Mouse (Mus musculus): ENCODE measurements at regions not wholly inside any gene's neighbourhood (a gene's known extent, or its start where the extent isn't known, plus 50 kb on each side); places are given as distances from the start of the nearest gene placed in this dataset.
A peak's percentile ranks its signal among the peaks of the same experiment; 100 is the strongest.
"Not testable (repeated sequence)": the region's sequence is repeated elsewhere in the genome, so short reads cannot be mapped to it uniquely, and the experiment has no call there.

DNA sequence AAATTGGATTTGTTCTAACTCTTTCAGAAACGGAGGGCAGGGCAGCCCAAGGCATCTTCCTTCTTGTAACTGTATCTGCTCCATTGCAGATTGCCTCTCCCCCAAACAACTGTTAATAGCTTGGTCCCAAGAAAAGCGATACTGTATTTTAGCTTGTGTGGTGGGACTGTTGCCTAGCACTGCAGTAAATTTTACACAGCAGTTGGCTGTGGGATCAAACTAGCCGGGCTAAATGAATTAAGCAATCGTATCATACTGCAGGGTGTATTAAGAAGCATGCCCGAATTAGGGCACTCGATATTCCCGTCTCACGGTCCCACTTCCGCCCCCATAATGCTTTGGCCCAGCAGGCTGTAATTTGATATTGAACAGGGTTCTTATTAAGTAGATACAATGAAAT is 210.2 kb upstream of the 1700056E22Rik start:
- DNase-seq (ENCODE audit: low spot score in 2 of 2): no peak

DNA sequence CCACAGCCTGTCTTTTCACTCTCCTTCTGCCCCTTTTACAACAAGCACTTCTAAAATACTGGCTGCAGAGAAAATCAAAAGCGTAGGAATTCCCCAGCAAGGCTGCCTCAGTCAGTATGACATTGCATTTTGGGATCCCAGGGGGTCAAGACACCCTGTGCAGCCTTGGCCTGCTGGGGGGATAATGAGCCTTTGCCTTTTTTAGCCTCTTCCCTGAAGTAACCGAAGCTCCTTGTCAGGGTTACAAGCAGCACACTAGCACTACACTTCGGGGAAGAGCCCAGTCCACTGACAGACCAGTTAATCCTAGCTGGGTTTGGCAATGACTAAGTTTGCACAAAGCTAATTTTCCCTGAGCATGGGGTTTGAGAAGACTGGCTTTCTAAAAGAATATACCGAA is 207.7 kb upstream of the 1700056E22Rik start:
- DNase-seq (ENCODE audit: low spot score in 2 of 2): no peak

DNA sequence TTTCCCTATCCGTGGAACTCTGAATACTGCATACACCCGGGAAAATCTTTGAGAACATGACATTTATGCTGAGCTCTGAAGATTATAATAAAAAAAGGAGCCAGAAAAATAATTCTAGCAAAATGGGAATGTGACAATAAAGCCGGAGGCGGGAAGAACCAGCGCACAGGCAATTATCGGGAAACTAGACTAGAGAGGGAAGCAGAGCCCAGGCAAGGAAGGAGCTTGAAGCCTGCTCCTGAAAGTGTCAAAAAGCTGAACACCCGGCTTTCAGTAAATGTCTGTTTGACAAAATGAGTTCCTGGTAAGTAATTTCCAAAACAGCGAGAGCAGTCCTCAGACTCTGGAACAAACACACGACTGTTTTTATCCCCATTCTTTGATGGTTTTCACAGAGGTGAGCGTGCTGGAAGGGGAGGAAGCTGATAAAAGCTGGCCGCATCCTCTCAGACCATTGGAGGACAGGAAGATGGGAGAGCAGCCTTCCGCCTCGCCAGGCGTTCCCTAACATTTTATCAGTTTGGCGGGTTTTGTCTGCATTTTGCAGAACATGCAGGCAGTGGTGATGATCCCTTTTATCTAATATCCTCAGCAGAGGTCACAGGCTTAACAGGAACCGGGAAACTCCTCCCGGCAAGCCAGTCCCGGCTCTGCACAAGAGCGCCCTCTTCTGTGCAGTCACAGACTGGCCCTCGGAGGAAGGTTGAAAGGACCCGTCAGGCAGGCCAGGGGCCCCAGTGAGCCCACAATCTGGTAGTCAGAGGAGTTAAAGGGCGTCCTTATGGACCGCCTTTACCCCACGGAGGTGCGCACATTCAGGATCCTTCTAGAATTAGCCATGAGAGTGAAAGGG is 201.3 kb upstream of the 1700056E22Rik start:
- peak; percentile 79 to 81 for DNase-seq (ENCODE audit: low spot score in 2 of 2)

DNA sequence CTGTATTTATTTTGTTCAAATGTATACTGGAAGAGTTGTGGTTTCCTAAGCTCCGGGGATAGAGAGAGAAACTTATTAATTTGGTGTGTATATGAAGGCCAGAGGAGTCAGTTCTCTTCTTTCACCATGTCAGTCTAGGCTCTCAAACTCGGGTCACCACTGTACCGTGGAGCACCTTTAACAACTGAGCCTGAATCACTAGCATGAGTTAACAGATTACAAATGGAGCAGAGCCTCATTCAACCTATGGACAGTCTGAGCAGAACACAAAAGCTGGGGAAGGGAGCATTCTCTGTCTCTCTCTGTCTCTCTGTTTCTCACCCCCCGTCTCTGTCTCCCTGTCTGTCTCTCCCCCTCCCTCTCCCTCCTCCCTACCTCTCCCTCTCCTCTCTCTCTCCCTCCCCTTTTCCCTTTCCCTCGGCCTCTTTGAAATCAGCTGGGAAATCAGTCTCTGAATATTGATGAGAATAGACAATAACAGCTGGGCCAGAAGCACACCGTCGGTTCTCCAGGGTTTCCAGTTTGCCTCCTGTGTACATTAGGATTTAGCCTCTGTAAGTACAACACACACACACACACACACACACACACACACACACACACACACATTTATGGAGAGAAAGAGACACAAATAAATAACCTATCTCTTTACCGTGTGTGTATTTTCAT is 200.4 kb upstream of the 1700056E22Rik start:
- no peak for DNase-seq (ENCODE audit: low spot score in 2 of 2)

DNA sequence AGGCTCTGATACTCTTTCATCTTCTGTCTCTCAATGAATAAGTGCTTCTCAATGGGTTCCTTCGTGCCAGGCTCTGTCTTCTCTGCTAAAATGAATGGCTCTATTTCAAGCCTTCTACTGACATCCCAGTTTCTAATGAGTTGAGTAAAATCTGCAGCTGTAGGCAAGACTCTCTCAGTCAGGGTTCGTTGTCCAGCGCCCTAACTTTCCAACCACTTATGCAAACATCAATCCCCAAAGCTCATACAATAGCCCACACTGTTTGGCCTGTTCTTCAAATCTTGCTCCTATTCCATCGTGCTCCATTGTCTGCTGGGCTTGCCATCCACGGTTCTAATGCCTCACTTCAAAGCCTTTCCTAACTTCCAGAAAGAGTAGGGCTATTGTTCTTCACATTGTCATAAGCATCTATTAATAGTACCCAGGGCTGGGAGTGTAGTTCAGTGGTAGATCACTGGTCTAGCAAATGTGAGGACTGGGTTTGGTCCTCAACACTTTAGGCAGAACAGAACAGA is 199.7 kb upstream of the 1700056E22Rik start:
- DNase-seq (ENCODE audit: low spot score in 2 of 2): no peak

DNA sequence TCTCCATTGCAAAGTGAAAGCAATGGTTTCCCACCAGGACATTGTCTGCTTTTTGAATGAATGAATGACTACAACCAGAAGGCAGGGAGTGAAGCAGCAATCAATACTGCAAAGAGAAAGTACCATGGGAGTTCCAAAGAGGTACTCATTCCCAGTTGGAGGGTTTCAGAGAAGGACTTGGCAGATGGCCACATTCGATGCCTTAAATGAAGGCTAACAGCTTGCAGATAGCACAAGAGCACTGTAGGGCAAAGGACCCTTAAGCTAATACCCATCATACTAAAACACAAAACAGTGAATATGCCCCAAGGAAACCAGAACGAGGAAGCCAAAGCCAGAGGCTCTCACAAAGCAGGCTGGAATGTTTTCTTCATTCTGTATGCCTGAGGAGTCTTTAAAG is 188.2 kb upstream of the 1700056E22Rik start:
- DNase-seq (ENCODE audit: low spot score in 2 of 2): no peak

DNA sequence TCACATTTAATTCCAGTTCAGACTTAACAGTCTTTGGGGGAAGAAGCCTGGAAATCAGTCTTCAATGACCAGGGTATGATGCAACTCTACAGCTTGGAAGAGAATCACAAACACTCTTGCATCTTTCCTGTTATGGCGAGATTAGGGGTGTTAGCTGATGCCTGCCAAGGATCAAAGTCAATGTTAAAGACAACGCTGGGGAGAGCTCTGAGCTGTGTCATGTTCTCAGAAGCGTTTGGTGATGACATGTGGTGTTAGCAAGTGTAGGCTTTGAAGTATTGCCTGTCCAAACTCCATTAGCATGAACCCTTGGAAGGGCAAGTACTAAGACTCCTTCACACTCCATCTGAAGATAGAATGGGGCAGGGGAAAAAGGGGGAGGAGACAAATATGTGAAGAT is 187.7 kb upstream of the 1700056E22Rik start:
- no peak for DNase-seq (ENCODE audit: low spot score in 2 of 2)

DNA sequence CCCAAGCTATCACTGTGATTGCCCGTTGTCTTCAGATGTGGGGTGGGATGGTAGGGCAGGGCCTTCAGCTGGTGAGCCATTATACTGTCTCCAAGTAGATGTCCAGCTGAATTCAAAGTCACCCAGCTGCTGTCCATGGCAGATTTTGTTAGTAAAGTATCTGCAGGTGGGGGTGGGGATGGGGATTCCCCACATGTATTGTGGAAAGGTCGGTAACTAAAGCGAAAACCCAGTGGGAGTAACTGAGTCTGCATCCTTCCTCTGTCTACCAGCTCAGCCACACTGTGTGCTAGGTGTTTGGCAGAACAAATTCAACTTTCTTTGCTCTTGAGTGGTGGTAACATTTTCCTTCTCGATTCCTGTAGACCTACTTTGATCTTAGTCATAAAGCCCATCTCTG is 163.2 kb upstream of the 1700056E22Rik start:
- DNase-seq (ENCODE audit: low spot score in 2 of 2): no peak

DNA sequence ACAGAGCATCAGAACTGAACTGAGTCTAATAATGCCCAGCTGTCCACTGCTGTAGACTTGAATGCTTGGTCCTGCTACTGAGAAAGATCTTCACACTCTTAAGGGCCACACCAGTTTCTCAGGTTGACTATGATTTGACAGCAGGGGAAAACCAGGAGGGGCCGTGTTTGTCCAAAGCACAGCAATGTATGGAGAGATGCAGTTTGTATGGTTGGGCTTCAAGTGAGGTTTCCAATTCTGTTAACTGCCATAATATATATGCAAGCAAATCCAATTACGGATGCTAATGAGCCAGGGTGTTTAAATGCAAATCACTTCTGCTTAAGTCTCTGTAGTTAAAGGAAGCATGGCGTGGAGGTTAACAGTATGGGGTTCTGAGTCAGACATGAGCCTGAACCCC is 157.2 kb upstream of the 1700056E22Rik start:
- no peak for DNase-seq (ENCODE audit: low spot score in 2 of 2)

DNA sequence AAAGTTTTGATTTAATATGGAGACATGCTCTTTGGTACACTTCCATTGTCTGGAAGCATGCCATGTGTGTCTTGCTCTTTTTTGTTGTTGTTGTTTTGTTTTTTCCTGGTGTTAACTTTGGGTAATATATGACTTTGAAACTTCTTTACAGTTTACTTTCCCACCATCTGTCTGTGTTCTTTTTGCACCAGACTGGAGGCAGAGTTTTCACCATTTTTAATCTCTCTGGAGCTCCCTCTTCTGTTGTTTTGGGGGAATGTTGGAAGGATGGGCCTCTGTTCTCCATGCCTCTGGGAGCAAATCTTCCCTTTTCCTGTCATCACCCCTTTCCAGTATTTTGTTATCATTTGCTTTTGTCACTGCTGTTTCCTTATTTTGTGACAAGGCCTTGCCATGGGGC is 153.5 kb upstream of the 1700056E22Rik start:
- peak in 1 of 2 experiments; percentile 10 for DNase-seq (ENCODE audit: low spot score in 2 of 2)

DNA sequence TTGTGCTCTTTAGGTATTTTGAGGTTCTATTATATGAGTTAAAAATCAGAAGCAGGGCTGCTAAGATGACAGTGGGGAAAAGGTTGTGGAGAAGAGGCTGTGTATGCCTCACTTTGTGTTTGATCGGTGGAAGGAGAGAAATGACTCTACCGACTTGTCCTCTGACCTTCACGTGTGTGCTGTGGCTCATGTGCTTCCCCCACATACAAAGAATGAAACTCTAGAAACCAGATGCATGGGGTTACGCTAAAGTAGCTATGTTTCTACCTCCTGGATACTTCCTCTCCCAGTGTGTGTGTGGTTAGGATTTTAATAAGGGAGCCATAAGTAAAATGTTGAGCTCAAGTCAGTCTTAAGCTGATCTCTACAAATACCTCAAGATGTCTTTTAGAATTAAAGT is 148.1 kb upstream of the 1700056E22Rik start:
- DNase-seq (ENCODE audit: low spot score in 2 of 2): no peak

DNA sequence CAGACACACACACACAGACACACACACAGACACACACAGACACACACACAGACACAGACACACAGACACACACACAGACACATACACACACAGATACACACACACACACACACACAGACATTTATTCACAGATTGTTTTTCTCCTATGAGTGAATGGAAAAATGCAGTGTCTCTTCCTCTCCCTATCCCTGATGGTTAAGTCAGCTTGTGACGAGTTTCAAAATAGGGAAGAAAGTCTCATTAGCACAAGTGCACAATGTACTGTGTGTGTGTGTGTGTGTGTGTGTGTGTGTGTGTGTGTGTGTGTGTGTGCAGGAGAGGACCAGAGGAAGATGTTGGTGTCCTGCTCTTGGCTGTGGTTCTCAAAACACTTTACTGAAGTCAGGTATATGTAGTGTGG is 140.3 kb upstream of the 1700056E22Rik start:
- not testable (repeated sequence) for DNase-seq (ENCODE audit: low spot score in 2 of 2)

DNA sequence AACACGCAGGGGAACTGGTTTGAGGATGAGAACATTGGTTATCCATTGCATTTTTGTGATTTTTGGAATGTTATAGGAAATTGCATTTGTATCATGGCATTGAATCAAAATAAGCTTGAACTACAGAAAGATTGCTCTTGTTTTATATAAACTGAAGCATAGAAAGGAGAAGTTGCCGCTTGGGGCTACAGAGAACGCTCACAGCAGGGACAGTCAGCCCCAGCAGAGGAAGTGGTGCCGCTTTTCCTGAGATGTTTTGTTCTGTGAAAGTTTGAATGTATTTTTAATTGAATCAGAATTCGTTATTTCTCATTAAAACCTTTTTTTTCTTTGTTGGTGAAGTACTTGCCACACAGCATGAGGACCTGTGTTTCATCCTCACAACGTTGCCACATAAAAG is 139.6 kb upstream of the 1700056E22Rik start:
- DNase-seq (ENCODE audit: low spot score in 2 of 2): no peak

DNA sequence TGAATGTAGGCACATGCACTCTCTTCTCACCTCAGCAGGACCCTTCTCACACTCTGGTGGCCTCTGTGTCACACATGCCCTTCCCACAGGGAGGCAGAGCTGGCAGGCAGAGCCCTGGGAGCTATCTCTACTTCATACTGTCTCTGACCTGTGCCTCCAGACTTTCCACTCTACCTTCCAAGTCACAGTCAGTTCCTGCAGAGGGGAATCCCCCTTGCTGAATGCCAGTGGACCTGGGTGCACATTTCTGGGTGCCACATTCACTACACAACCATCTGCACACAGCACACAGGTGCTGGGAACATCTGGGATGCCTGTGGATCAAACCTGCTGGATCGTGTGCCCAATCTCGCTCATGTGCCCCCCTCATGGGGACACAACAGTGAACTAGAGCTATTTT is 138.9 kb upstream of the 1700056E22Rik start:
- no peak for DNase-seq (ENCODE audit: low spot score in 2 of 2)

DNA sequence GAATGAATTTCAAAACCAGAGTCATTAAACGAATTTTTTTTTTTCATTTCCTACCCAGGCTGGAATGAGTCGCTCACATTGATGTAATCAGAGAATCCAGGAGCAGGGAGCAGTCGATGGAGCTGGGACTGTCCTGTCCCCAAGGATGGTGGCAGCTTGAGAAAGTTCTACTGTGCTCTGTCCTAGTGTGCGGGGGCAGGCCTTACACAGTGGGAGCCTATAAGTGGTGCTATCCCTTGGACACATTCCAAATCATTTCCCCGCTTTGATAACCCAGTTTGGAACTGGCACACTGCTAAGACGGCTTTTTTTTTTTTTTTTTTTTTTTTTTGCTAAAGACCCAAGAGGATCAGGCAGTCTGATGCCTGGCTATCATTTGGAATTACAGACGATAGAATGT is 137.5 kb upstream of the 1700056E22Rik start:
- no peak for DNase-seq (ENCODE audit: low spot score in 2 of 2)

DNA sequence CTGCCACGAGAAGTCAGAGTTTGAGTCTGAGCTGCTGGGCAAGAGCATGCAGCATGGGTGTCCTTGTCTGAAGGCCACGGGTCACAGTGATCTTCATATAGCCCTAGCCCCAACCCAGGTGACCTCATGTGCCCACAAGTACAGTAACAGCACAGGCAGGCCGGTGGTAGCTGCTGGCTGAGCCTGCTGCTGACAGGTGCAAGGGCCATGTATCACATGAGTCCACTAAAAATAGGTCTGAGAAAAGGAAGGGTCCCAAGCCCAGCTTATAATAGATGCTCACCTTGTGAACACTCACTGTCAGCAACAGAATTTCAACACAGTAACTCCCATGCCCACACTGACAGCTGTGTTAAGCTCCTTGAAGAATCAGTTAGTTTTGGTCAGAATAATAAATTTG is 136.8 kb upstream of the 1700056E22Rik start:
- no peak for DNase-seq (ENCODE audit: low spot score in 2 of 2)

DNA sequence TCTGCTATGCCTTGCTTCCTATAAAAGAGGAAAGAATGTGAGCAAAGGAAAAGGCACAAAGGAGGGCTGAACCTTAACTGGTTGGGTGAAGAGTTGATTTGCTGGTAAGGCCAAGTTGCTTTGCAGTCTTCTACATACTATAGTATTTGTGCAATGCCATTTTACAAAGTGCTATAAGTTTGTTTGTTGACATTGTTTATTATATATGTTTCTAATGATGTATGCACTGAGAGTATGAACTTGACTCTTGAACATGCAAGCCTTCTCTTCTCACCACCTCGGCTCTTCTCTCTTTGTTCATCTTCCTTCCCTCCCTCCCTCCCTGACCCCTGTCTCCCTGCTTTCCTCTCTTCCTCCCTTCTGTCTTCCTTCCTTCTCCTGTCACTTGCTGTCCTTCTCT is 135.9 kb upstream of the 1700056E22Rik start:
- DNase-seq (ENCODE audit: low spot score in 2 of 2): no peak

DNA sequence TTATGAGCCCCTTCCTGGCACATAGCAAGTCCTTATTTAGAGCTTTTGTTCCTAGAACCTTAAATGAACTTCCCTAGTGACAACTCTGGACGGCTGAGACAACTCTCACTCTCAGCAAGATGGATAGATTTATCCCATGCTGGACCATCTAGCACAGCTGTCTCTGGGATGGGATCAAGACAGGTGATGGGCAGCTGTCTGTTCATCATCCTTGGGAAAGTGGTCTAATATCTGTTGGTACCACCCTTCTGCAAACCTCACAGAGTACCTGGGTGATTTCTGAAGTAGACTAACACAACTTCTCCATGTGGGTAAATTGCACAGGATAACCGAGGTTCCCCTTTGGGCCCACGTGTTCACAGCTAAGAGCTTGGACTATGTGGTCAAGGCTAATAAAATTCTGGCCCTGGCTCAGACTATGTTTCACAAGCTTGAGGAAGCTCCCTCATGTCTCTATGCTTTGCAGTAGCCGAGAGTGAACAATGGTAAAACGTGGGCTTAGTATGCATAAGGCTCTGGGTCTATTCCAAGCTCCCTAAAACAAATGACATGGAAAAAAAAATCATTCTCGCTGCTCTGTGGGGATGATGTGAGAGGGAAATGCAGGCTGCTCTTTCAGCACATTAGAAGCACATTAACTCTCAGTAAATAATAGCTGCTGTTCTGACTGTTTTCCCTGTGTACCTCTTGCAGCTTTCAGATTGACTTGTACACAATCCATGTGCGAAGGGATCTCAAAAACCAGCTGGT is 135.1 kb upstream of the 1700056E22Rik start:
- DNase-seq (ENCODE audit: low spot score in 2 of 2): no peak

DNA sequence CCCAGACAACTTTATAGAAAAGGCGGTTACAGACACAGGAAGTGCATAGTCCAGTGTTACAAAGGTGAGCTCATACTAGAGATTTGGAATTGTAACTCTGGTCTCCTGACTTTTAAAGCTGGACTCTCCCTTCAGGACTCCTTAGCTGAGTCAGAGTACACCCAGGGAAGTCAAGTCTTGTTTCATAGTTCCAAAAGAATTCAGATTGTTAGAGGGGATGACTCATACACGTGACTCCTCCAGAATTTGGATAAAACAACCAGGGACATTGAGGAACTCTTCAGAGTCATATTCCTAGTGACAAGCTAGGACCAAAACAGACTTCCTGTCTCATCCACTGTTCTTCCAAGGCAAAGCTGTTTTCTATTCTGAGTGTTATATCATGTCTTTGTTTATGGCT is 132.8 kb upstream of the 1700056E22Rik start:
- DNase-seq (ENCODE audit: low spot score in 2 of 2): no peak

DNA sequence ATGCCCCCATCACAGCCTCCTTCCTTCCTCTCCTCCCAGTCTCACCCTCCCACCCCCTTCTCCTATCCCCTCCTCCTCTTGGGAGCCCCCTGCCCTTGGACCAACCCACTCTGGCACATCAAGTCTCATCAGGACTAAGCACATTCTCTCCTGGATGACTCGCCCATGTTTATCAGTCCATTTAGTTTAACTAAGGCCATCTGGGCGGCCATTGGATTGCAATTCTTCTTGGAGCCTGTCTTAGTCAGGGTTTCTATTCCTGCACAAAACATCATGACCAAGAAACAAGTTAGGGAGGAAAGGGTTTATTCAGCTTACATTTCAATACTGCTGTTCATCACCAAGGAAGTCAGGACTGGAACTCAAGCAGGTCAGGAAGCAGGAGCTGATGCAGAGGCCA is 128.4 kb upstream of the 1700056E22Rik start:
- not testable (repeated sequence) for DNase-seq (ENCODE audit: low spot score in 2 of 2)

DNA sequence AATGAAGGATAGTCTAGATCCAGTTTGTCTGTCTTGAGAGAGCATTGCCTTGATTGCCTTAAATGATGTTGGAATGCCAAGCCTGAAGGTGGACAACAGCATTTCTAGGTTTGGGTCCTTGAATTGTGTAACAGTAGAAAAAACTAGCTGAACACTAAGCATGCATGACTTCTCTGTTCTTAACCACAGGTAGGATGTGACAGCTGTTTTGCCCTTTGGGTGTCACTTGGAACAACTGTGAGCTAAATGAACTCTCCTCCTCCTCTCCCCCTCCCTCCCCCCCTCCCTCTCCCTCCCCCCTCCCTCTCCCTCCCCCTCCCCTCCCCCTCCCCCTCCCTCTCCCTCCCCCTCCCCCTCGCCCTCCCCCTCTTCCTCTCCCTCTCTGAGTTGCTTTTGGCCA is 113.6 kb upstream of the 1700056E22Rik start:
- DNase-seq (ENCODE audit: low spot score in 2 of 2): no peak

DNA sequence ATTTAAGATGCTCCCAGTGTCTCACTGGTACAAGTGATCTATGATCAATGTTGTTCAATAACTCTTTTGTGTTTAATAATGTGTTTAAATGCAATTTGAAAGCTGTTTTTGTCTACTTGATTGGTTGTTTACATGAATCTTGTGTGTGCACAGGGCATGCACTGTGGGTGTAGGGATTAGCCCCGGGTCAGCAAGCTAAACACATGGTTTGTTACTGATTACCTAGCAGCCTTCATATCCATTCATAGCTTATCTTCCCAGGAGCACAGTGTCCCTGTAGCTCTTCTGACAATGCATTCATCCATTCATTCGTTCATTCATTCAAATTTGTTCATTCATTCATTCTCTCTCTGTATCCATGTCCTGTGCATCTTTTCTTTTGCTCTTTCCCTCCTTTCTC is 108.9 kb upstream of the 1700056E22Rik start:
- DNase-seq (ENCODE audit: low spot score in 2 of 2): no peak
